Mouse (Mus musculus) MEL (cell line): ENCODE results near the gene Ptprn2. TPM values are rescaled to one million over a fixed set of nuclear protein-coding genes. Genes with fewer than 3 reads are reported as not detected.

Experiments used
- DNase-seq: peaks from one replicate; pipeline ENCODE4 v3.0.0; 2011; ENCODE audit warnings: low read depth, low spot score
- H3K27ac ChIP-seq: 2 replicates; pipeline ENCODE4 v1.5.1; 2012; ENCODE audit warnings: low read depth, mild to moderate bottlenecking, control low read depth, low read length, moderate library complexity; ENCODE audit not compliant: control insufficient read depth
- H3K27me3 ChIP-seq, 2 experiments: fragments of 150-350 bp in 1 of 2; sonication (generic) in 1 of 2; 2 replicates each; pipeline ENCODE4 v1.6.1; 2012; ENCODE audit warnings: low read length in 2 of 2, mild to moderate bottlenecking in 2 of 2, improper control_type of control experiment in 1 of 2, moderate library complexity in 1 of 2; ENCODE audit not compliant: insufficient read depth in 2 of 2, control insufficient read depth in 1 of 2
- H3K36me3 ChIP-seq, 2 experiments: 2 replicates each; pipeline ENCODE4 v1.6.1; 2012 to 2014; ENCODE audit warnings: low read length in 2 of 2, improper control_type of control experiment in 1 of 2, inconsistent platforms in 1 of 2, mild to moderate bottlenecking in 1 of 2; ENCODE audit not compliant: insufficient read depth in 2 of 2, control insufficient read depth in 1 of 2
- H3K4me1 ChIP-seq, 2 experiments: fragments of 150-350 bp in 1 of 2; sonication (generic) in 1 of 2; 2 replicates each; pipeline ENCODE4 v1.6.1; 2012; ENCODE audit warnings: low read length in 2 of 2, improper control_type of control experiment in 1 of 2, mild to moderate bottlenecking in 1 of 2; ENCODE audit not compliant: insufficient read depth in 2 of 2, control insufficient read depth in 1 of 2
- H3K4me3 ChIP-seq, 2 experiments: fragments of 150-350 bp in 1 of 2; sonication (generic) in 1 of 2; 2 replicates each; pipeline ENCODE4 v1.5.1; 2012; ENCODE audit warnings: low read depth in 2 of 2, low read length in 2 of 2, mild to moderate bottlenecking in 2 of 2, moderate library complexity in 2 of 2, control low read depth in 1 of 2, improper control_type of control experiment in 1 of 2; ENCODE audit not compliant: control insufficient read depth in 1 of 2, insufficient read depth in 1 of 2
- H3K79me2 ChIP-seq: 2 replicates; pipeline ENCODE4 v1.6.1; 2012; ENCODE audit warnings: mild to moderate bottlenecking, low read length, moderate library complexity; ENCODE audit not compliant: control insufficient read depth, poor library complexity, insufficient read depth
- H3K9ac ChIP-seq: 2 replicates; pipeline ENCODE4 v1.6.1; 2012; ENCODE audit warnings: low read depth, mild to moderate bottlenecking, control low read depth, low read length, moderate library complexity; ENCODE audit not compliant: control insufficient read depth, poor library complexity, severe bottlenecking
- H3K9me3 ChIP-seq: fragments of 150-350 bp; sonication (generic); replicated peaks from 2 replicates; pipeline ENCODE4 v1.6.1; 2012; ENCODE audit warnings: mild to moderate bottlenecking, low read length, improper control_type of control experiment, moderate library complexity; ENCODE audit not compliant: insufficient read depth
- CHD1 ChIP-seq: IDR thresholded peaks from 2 replicates; pipeline ENCODE4 v1.6.1; 2012; ENCODE audit warnings: low read depth, mild to moderate bottlenecking, inconsistent platforms, low read length, improper control_type of control experiment
- CTCF ChIP-seq, 3 experiments: IDR thresholded peaks in 2 of 3; conservative IDR thresholded peaks in 1 of 3; 2 replicates each; pipeline ENCODE4 v1.5.1; 2011 to 2012; ENCODE audit warnings: low read length in 3 of 3, low read depth in 2 of 3, mild to moderate bottlenecking in 2 of 3, improper control_type of control experiment in 1 of 3, inconsistent platforms in 1 of 3, mixed read lengths in 1 of 3, moderate library complexity in 1 of 3; ENCODE audit not compliant: control insufficient read depth in 1 of 3, insufficient read depth in 1 of 3, poor library complexity in 1 of 3, severe bottlenecking in 1 of 3
- E2F4 ChIP-seq: IDR thresholded peaks from 2 replicates; pipeline ENCODE4 v1.6.1; 2011; ENCODE audit warnings: low read depth, low read length, improper control_type of control experiment, borderline replicate concordance
- ELF1 ChIP-seq: IDR thresholded peaks from 2 replicates; pipeline ENCODE4 v1.6.1; 2014; ENCODE audit warnings: low read depth, mild to moderate bottlenecking, inconsistent platforms, low read length, improper control_type of control experiment, moderate library complexity
- EP300 ChIP-seq, 2 experiments: IDR thresholded peaks; 2 replicates each; pipeline ENCODE4 v1.6.1; 2011; ENCODE audit warnings: improper control_type of control experiment in 2 of 2, low read length in 2 of 2, low read depth in 1 of 2, mild to moderate bottlenecking in 1 of 2
- ETS1 ChIP-seq: IDR thresholded peaks from 2 replicates; pipeline ENCODE4 v1.6.1; 2012; ENCODE audit warnings: low read depth, mild to moderate bottlenecking, inconsistent platforms, low read length, improper control_type of control experiment, moderate library complexity
- GATA1 ChIP-seq: IDR thresholded peaks from 2 replicates; pipeline ENCODE4 v1.6.1; 2011; ENCODE audit warnings: low read depth, low read length, improper control_type of control experiment
- JUND ChIP-seq: IDR thresholded peaks from 2 replicates; pipeline ENCODE4 v1.6.1; 2011; ENCODE audit warnings: low read depth, mild to moderate bottlenecking, improper control_type of control experiment, low read length
- MAFK ChIP-seq: IDR thresholded peaks from 2 replicates; pipeline ENCODE4 v1.6.1; 2011; ENCODE audit warnings: low read depth, mild to moderate bottlenecking, low read length, improper control_type of control experiment, borderline replicate concordance
- MAX ChIP-seq: IDR thresholded peaks from 2 replicates; pipeline ENCODE4 v1.6.1; 2011; ENCODE audit warnings: low read length, improper control_type of control experiment
- MXI1 ChIP-seq: IDR thresholded peaks from 2 replicates; pipeline ENCODE4 v1.6.1; 2011; ENCODE audit warnings: mild to moderate bottlenecking, low read depth, low read length, improper control_type of control experiment
- NRF1 ChIP-seq: IDR thresholded peaks from 2 replicates; pipeline ENCODE4 v1.6.1; 2014; ENCODE audit warnings: low read depth, mild to moderate bottlenecking, inconsistent platforms, low read length, improper control_type of control experiment, moderate library complexity; ENCODE audit not compliant: poor library complexity, insufficient read depth, severe bottlenecking
- POLR2AphosphoS2 ChIP-seq: IDR thresholded peaks from 2 replicates; pipeline ENCODE4 v1.6.1; 2011; ENCODE audit warnings: low read length, improper control_type of control experiment
- POLR2AphosphoS5 ChIP-seq: IDR thresholded peaks from 2 replicates; pipeline ENCODE4 v1.6.1; 2012; ENCODE audit warnings: low read depth, borderline replicate concordance, mild to moderate bottlenecking, inconsistent platforms, low read length, moderate library complexity, mixed read lengths
- SIN3A ChIP-seq: IDR thresholded peaks from 2 replicates; pipeline ENCODE4 v1.6.1; 2012; ENCODE audit warnings: low read length, improper control_type of control experiment, inconsistent platforms
- SMC3 ChIP-seq: IDR thresholded peaks from 2 replicates; pipeline ENCODE4 v1.6.1; 2011; ENCODE audit warnings: low read depth, low read length, improper control_type of control experiment
- TAL1 ChIP-seq: IDR thresholded peaks from 2 replicates; pipeline ENCODE4 v1.6.1; 2012; ENCODE audit warnings: mild to moderate bottlenecking, inconsistent platforms, low read length, moderate library complexity, mixed read lengths
- TCF12 ChIP-seq: IDR thresholded peaks from 2 replicates; pipeline ENCODE4 v1.6.1; 2014; ENCODE audit warnings: low read depth, mild to moderate bottlenecking, inconsistent platforms, low read length, improper control_type of control experiment, moderate library complexity
- USF2 ChIP-seq, 2 experiments: IDR thresholded peaks; 2 replicates each; pipeline ENCODE4 v1.6.1; 2011 to 2012; ENCODE audit warnings: improper control_type of control experiment in 2 of 2, low read length in 2 of 2, borderline replicate concordance in 1 of 2, inconsistent platforms in 1 of 2, low read depth in 1 of 2, mild to moderate bottlenecking in 1 of 2; ENCODE audit not compliant: insufficient read depth in 1 of 2
- ZKSCAN1 ChIP-seq: IDR thresholded peaks from 2 replicates; pipeline ENCODE4 v1.6.1; 2012; ENCODE audit warnings: low read depth, mild to moderate bottlenecking, inconsistent platforms, low read length, improper control_type of control experiment, moderate library complexity
- ZNF384 ChIP-seq: IDR thresholded peaks from 2 replicates; pipeline ENCODE4 v1.6.1; 2012; ENCODE audit warnings: low read depth, mild to moderate bottlenecking, inconsistent platforms, low read length, improper control_type of control experiment
- polyA plus RNA-seq, 2 experiments: library from polyadenylated mRNA; stranded (reverse) in 1 of 2; unstranded in 1 of 2; fragments of >175 nt in 1 of 2; fragments of >200 nt in 1 of 2; gene quantifications; 2 replicates each; pipeline versions ENCODE4 v1.2.1 to v1.2.4; 2012; ENCODE audit warnings: low replicate concordance in 2 of 2, low read depth in 1 of 2; ENCODE audit not compliant: insufficient read length in 2 of 2, insufficient read depth in 1 of 2, missing spikeins in 1 of 2
- total RNA-seq: library from RNA; depleted of rRNA; stranded (reverse); fragments of 300-350 nt; gene quantifications from 2 replicates; pipeline ENCODE4 v1.2.3, GENCODE M21; 2012

Ptprn2 gene
- total and polyA plus RNA-seq, 3 experiments: not detected

DNA sequence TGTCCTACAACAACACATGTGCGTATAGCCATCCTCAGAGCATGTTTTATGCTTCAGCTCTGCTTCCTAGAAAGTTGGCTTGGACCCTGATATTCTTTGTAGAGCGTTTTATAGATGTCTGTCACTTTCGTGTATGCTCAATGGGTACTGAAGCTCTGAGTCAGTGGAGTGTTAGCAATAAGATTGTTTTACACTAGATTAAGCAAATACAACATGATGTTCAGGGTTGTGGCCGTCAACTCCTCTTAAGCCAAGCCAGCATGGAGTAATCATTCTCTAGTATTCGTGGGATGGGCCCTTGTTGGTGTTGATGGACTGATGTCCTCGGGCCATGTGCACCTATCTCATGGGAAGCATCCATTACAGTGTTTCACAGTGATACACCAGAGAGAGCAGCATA is 610.4 kb downstream of the Ptprn2 start:
- Histone ChIP-seq H3K9ac (no peak overlapping the region), H3K27ac (no peak overlapping the region), H3K9me3 (peaks cover 2% of the 10 kb centered on the region), H3K79me2 (no peaks in the 10 kb centered on the region), H3K36me3 (no peaks in the 10 kb centered on the region), H3K4me1 (no peaks in the 10 kb centered on the region), H3K4me3 (no peak overlapping the region), H3K27me3 (no peaks in the 10 kb centered on the region)
- DNase-seq: no peak
- no peak for TF ChIP-seq ZKSCAN1
- TF ChIP-seq JUND: no peak
- TF ChIP-seq CTCF (IDR thresholded peaks at IDR 0.05 in 2 of 3, conservative IDR thresholded peaks at IDR 0.05 in 1 of 3; ENCODE audit: control insufficient read depth in 1 of 3, insufficient read depth in 1 of 3, low read depth in 2 of 3, low read length in 3 of 3, poor library complexity in 1 of 3, severe bottlenecking in 1 of 3): no peak
- TF ChIP-seq USF2 (IDR thresholded peaks at IDR 0.05; ENCODE audit: borderline replicate concordance in 1 of 2, insufficient read depth in 1 of 2, low read depth in 1 of 2, low read length in 2 of 2): no peak
- TF ChIP-seq ELF1: no peak
- TF ChIP-seq E2F4: no peak
- TF ChIP-seq TCF12: no peak
- no peak for TF ChIP-seq MAX
- TF ChIP-seq SIN3A: no peak
- no peak for TF ChIP-seq MXI1
- TF ChIP-seq MAFK: no peak
- TF ChIP-seq TAL1: no peak
- no peak for TF ChIP-seq EP300 (IDR thresholded peaks at IDR 0.05; ENCODE audit: low read depth in 1 of 2, low read length in 2 of 2)
- no peak for TF ChIP-seq NRF1
- TF ChIP-seq POLR2AphosphoS5: no peak
- no peak for TF ChIP-seq ETS1
- TF ChIP-seq POLR2AphosphoS2: no peak
- no peak for TF ChIP-seq ZNF384

DNA sequence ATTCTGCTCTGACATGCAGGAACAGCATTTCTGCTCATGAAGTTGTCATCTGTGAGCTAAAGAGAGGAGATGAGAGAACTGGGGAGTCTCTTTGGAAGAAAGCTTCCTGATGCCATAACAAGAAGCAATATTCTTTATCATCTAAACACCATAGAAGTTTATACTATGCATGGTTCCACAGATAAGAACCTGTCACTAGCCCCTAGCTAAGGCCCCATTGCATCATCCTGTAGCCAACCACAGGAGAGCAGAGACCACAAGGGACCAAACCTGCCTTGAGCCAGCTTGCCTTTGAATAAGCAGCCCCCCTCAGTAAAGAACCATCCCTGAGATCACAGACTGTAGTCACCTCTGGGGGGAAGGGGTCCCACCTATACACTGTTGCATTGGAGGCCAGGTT is 612.8 kb downstream of the Ptprn2 start:
- H3K4me3 ChIP-seq: no peak overlapping the region
- no peaks in the 10 kb centered on the region for H3K36me3 ChIP-seq
- H3K9me3 ChIP-seq: peaks cover 2% of the 10 kb centered on the region
- no peak for DNase-seq
- H3K27ac ChIP-seq: no peak overlapping the region
- H3K79me2 ChIP-seq: no peaks in the 10 kb centered on the region
- TF ChIP-seq ELF1 (no peak), GATA1 (no peak), CHD1 (no peak), SMC3 (no peak), POLR2AphosphoS2 (no peak), TCF12 (no peak), ZNF384 (no peak)
- TF ChIP-seq, all 39 proteins: peak for 0
- no peaks in the 10 kb centered on the region for H3K27me3 ChIP-seq
- H3K4me1 ChIP-seq: no peaks in the 10 kb centered on the region
- no peak overlapping the region for H3K9ac ChIP-seq
